Mouse (Mus musculus) forebrain, embryonic 14.5 days (tissue): ENCODE results near the gene Mtap. TPM values are rescaled to one million over a fixed set of nuclear protein-coding genes. Genes with fewer than 3 reads are reported as not detected.

Source experiments
- ATAC-seq: fragments of 200-750 bp; cut with Nextera tagmentation; 2 replicates; pipeline ENCODE4 v1.8.0; 2017; ENCODE audit warnings: mild to moderate bottlenecking, moderate library complexity
- DNase-seq: peaks from one replicate; pipeline ENCODE4 v3.0.0-alpha.2; 2015; ENCODE audit warnings: low spot score
- H3K27ac ChIP-seq: fragments of 300-500 bp; sonication (generic); 2 replicates; pipeline ENCODE4 v1.5.1; 2014; ENCODE audit warnings: low read depth, mild to moderate bottlenecking, control low read depth, low read length, moderate library complexity
- H3K27me3 ChIP-seq: fragments of 300-500 bp; sonication (generic); replicated peaks from 2 replicates; pipeline ENCODE4 v1.6.1; 2014; ENCODE audit warnings: low read length, control low read depth, mixed read lengths; ENCODE audit not compliant: control insufficient read depth, insufficient read depth
- H3K36me3 ChIP-seq: fragments of 300-500 bp; sonication (generic); 2 replicates; pipeline ENCODE4 v1.6.1; 2014; ENCODE audit warnings: low read length, control low read depth; ENCODE audit not compliant: control insufficient read depth, insufficient read depth
- H3K4me1 ChIP-seq: fragments of 300-500 bp; sonication (generic); 2 replicates; pipeline ENCODE4 v1.6.1; 2014; ENCODE audit warnings: antibody characterized with exemption, low read length, control low read depth; ENCODE audit not compliant: control insufficient read depth, insufficient read depth
- H3K4me2 ChIP-seq: fragments of 300-500 bp; sonication (generic); 2 replicates; pipeline ENCODE4 v1.6.1; 2014; ENCODE audit warnings: mild to moderate bottlenecking, control low read depth, low read length
- H3K4me3 ChIP-seq: fragments of 300-500 bp; sonication (generic); 2 replicates; pipeline ENCODE4 v1.5.1; 2014; ENCODE audit warnings: low read depth, low read length, control low read depth
- H3K9ac ChIP-seq: fragments of 300-500 bp; sonication (generic); 2 replicates; pipeline ENCODE4 v1.6.1; 2014; ENCODE audit warnings: mild to moderate bottlenecking, low read length, control low read depth, moderate library complexity
- H3K9me3 ChIP-seq: fragments of 300-500 bp; sonication (generic); replicated peaks from 2 replicates; pipeline ENCODE4 v1.6.1; 2016; ENCODE audit warnings: low read length, control low read depth, mixed read lengths; ENCODE audit not compliant: control insufficient read depth
- WGBS: fragments of 180-500 bp; shearing (Covaris S2); extraction: QIAGEN DNeasy Blood & Tissue Kit; methylation state at CpG from one replicate; pipeline ENCODE4 v1.1.7; 2014; 5-methylcytosine and 5-hydroxymethylcytosine counted together
- polyA plus RNA-seq: library from polyadenylated mRNA; unstranded; fragments of >200 nt; fragmentation: Nextera tagmentation; extraction: Ambion mirVana; gene quantifications from 2 replicates; pipeline ENCODE4 v1.2.1, GENCODE M21; 2014

Gene Mtap
- polyA plus RNA-seq, 1 experiment from 2014 or later, result 34.3 TPM

DNA sequence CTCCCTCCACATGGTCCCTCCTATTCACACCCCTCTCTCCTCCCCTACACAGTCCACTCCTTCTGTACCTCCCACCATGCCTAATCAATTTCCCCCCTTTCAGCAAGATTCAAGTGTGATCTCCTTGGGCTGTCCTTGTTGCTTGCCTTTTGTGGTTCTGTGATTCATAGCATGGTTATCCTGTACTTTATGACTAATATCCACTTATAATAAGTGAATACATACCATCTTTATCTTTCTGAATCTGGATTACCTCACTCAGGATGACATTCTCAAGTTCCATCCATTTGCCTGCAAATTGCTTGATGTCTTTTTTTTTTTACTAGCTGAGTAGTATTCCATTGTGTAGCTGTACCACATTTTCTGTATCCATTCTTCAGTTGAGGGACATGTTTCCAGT, 12.3 kb downstream of the Mtap start:
- no peak overlapping the region for H3K4me3 ChIP-seq
- H3K27me3 ChIP-seq, result no peaks in the 10 kb centered on the region
- H3K9ac ChIP-seq, result no peak overlapping the region
- DNase-seq (no peak), ATAC-seq (no peak)
- no peaks in the 10 kb centered on the region for H3K9me3 ChIP-seq
- peaks cover 26% of the 10 kb centered on the region for H3K36me3 ChIP-seq
- H3K27ac ChIP-seq, result no peak overlapping the region
- no peak overlapping the region for H3K4me2 ChIP-seq
- H3K4me1 ChIP-seq, result no peaks in the 10 kb centered on the region

DNA sequence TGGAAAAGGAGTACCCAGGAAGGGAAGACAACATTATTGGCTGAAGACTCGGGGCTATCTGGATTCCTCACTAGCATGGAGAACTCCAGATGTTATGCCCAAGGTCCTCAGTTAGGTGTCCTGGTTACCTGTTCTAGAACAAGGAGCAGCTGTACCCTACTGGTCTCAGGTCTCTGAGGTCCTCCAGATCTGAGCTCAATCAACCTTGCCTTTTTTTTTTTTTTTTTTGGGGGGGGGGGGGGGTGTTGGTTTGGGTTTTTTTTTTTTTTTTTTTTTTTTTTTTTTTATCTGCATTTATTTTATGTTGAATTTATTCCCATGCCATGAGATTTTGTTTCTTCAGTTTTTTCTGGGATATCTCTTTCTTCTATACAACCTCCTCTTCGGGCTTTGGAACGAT, 24.5 kb downstream of the Mtap start:
- no peak overlapping the region for H3K4me3 ChIP-seq
- no peak overlapping the region for H3K4me2 ChIP-seq
- no peak overlapping the region for H3K27ac ChIP-seq
- no peaks in the 10 kb centered on the region for H3K4me1 ChIP-seq
- H3K9me3 ChIP-seq, result no peaks in the 10 kb centered on the region
- no peak for ATAC-seq
- H3K27me3 ChIP-seq, result no peaks in the 10 kb centered on the region
- DNase-seq, result no peak
- H3K9ac ChIP-seq, result no peak overlapping the region
- 95% methylated on average over 3 of the region's 3 CpGs for WGBS
- peaks cover 51% of the 10 kb centered on the region for H3K36me3 ChIP-seq

DNA sequence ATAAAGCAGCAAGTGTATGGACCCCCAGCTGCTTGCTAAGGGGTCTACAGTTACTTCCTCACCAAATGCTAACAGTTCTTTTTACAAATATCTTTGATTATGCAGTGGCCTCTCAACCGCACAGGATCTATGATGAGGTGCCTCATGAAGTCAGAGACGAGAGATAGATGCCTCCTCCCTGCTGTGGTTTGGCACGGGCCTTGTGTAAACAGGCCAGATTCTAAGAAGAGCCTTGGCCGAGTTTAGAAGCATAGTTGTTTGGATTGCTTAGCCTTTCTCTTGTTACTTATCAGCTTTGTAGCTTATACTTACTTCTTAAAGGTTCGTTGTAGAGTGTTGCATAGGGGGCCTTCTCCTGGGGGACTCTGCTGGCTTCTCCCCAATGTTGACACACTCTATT, 25.6 kb downstream of the Mtap start:
- Histone ChIP-seq H3K4me2 (no peak overlapping the region), H3K27me3 (no peaks in the 10 kb centered on the region), H3K27ac (no peak overlapping the region), H3K4me1 (no peaks in the 10 kb centered on the region), H3K9ac (no peak overlapping the region), H3K36me3 (peaks cover 40% of the 10 kb centered on the region), H3K4me3 (no peak overlapping the region), H3K9me3 (no peaks in the 10 kb centered on the region)
- 89% methylated on average over 5 of the region's 5 CpGs for WGBS
- ATAC-seq (no peak), DNase-seq (no peak)

DNA sequence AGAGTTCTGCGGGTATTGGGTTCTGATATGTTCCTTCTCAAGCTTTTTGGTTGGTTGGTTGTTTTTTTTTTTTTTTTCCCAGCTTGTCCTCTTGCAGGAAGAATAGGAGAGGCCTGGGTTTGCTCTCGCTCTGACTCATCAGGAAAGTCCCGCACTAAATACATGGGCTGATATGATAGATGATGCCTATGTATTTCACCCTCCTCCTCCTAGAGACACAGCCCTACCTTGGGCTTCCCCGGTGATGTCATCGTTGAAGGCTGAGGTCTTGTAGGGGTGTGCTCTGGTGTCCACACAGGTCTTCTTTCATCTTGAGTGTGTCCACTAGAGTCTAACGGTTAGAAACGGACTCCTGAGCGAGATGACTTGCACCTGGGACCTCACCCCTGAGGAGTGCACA, 26.7 kb downstream of the Mtap start:
- no peak overlapping the region for H3K27ac ChIP-seq
- H3K27me3 ChIP-seq, result no peaks in the 10 kb centered on the region
- no peaks in the 10 kb centered on the region for H3K9me3 ChIP-seq
- no peak overlapping the region for H3K4me2 ChIP-seq
- H3K4me1 ChIP-seq, result no peaks in the 10 kb centered on the region
- ATAC-seq (no peak), DNase-seq (no peak)
- H3K36me3 ChIP-seq, result peaks cover 40% of the 10 kb centered on the region
- H3K4me3 ChIP-seq, result no peak overlapping the region
- WGBS, result 96% methylated on average over 8 of the region's 8 CpGs
- no peak overlapping the region for H3K9ac ChIP-seq

DNA sequence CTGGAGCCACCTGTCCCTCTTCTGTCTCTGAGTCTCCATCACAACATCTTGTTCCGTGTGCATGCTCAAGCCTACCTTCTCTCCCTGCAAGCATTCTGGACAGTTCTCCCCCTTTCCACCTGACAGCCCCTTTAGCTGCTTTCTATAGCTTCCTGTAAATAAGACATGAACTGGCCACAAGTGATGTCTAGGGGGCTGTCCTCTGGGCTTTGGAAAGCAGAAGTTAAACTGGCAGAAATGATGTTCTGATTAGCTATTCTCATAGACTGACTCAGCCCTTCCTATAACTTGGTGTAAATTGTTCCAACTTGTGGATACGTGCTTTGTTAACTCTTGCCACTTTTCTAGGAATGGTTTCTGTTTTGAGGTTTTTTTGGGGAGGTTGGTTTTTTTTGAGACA, 27.8 kb downstream of the Mtap start:
- 81% methylated on average over 2 of the region's 2 CpGs for WGBS
- Histone ChIP-seq H3K27me3 (no peaks in the 10 kb centered on the region), H3K9me3 (no peaks in the 10 kb centered on the region), H3K4me1 (no peaks in the 10 kb centered on the region), H3K27ac (no peak overlapping the region), H3K4me3 (no peak overlapping the region), H3K4me2 (no peak overlapping the region), H3K9ac (no peak overlapping the region), H3K36me3 (peaks cover 40% of the 10 kb centered on the region)
- no peak for DNase-seq
- no peak for ATAC-seq

DNA sequence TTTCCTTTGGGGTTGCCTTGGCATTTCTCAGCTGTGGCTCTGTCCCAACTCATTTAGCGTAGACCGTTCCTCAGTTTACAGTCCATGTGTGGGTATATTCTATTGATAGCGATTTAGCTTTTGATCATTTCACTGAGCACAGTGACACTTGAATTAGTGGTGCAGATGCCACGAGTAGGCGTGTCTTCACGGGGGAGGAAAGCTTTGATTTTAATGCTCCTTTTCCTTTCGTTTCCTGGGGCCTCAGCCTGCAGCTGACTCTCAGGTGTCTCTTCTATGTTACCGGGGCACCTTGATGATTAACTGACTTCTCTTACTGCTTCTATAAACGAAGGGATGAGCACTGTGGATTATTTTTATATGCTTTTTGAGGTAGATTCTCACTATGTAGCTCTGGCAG, 32.0 kb downstream of the Mtap start:
- Histone ChIP-seq H3K9me3 (no peaks in the 10 kb centered on the region), H3K27me3 (no peaks in the 10 kb centered on the region), H3K4me2 (no peak overlapping the region), H3K4me3 (no peak overlapping the region), H3K4me1 (no peaks in the 10 kb centered on the region), H3K27ac (no peak overlapping the region), H3K9ac (no peak overlapping the region), H3K36me3 (peaks cover 40% of the 10 kb centered on the region)
- 94% methylated on average over 9 of the region's 9 CpGs for WGBS
- ATAC-seq (no peak), DNase-seq (no peak)

DNA sequence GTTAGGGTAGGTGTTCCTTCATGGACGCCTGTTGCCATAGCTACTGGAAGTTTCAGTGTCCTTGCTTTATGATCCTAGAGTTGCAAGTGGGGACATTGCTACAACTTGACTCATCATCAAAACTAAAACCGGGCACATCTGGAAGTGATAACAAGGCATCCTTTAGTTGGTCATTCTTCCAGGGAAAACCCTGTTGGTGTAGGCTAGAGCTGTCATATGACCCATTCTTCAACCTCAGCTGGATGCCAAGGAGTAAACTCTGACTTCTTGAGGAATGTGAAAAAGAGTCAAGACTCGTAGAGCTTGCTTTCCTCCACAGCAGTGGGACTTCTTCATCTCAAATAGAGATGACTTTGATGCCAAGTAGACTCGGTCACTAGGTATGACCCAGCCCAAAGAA, 32.8 kb downstream of the Mtap start:
- Histone ChIP-seq H3K4me3 (no peak overlapping the region), H3K27ac (no peak overlapping the region), H3K9me3 (no peaks in the 10 kb centered on the region), H3K27me3 (no peaks in the 10 kb centered on the region), H3K36me3 (peaks cover 43% of the 10 kb centered on the region), H3K4me2 (no peak overlapping the region), H3K4me1 (no peaks in the 10 kb centered on the region), H3K9ac (no peak overlapping the region)
- no peak for DNase-seq
- WGBS, result 91% methylated on average over 4 of the region's 4 CpGs
- ATAC-seq, result no peak

DNA sequence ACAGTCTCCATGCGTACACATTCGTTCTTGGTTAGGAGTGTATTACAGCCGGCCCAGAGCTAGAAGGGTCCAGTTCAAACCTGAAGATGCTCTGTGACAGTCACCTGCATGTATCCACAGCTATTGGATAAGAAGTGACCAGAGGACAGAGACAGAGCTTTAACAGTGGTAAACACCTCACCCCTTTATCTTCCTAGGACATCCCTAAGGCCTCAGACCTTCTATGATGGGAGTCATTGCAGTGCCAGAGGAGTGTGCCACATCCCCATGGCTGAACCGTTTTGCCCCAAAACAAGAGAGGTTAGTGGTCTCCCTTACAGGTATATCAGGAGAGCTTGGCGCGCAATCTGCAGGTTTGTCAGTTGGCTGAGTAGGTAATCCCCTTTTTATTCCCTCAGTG, 34.0 kb downstream of the Mtap start:
- H3K9ac ChIP-seq, result no peak overlapping the region
- no peaks in the 10 kb centered on the region for H3K4me1 ChIP-seq
- H3K27me3 ChIP-seq, result no peaks in the 10 kb centered on the region
- DNase-seq (no peak), ATAC-seq (no peak)
- H3K9me3 ChIP-seq, result no peaks in the 10 kb centered on the region
- H3K36me3 ChIP-seq, result peaks cover 50% of the 10 kb centered on the region
- H3K27ac ChIP-seq, result no peak overlapping the region
- H3K4me2 ChIP-seq, result no peak overlapping the region
- H3K4me3 ChIP-seq, result no peak overlapping the region
- WGBS, result 99% methylated on average over 6 of the region's 6 CpGs

DNA sequence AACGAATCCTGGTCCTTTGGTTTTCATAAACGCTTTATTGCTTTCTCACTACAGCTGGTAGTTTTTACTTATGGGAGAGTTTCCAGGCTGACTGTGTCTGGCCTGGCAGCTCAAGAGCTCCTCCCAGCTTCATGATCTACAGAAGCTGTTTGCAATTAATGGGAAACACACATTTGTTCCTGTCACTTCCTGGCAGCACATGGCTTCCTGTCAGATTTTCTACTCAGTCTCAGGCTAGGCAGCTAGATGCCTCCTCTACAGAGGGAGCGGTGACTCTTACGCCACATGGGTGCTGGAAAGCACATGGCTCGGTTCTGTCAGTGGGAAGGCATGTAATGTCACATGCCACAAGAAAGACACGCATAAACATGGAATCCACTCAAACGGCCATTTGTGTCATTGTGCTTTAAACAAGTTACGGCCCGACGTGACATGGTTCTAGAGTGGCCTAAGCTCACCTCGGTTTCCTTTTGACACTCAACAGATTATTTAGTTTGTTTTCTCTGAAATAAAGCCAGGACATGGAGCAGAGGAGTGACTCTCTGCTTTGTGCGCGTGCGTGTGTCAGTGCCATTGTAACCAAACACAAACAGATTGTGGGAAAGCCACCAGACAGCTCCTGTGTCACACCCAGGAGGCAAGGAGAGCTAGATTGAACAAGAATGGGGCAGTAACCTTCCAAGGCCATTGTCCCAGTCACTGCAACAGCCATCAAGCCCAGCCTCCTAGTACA, 36.1 kb downstream of the Mtap start:
- no peak overlapping the region for H3K4me2 ChIP-seq
- H3K36me3 ChIP-seq, result peaks cover 52% of the 10 kb centered on the region
- H3K27ac ChIP-seq, result no peak overlapping the region
- H3K4me1 ChIP-seq, result no peaks in the 10 kb centered on the region
- H3K4me3 ChIP-seq, result no peak overlapping the region
- WGBS, result 92% methylated on average over 14 of the region's 14 CpGs
- ATAC-seq (peak; percentile 62; the same call in 1 of the 2 replicates), DNase-seq (peak; percentile 55)
- H3K9me3 ChIP-seq, result no peaks in the 10 kb centered on the region
- H3K27me3 ChIP-seq, result no peaks in the 10 kb centered on the region
- H3K9ac ChIP-seq, result no peak overlapping the region
